Mouse (Mus musculus) frontal cortex, postnatal 14 days (tissue): ENCODE data around the gene Asb2.

Source experiments
- DNase-seq, 2 experiments: peaks; one replicate each; pipeline ENCODE4 v3.0.0; 2022; ENCODE audit warnings: low spot score in 2 of 2

Gene Asb2

GRCm38 (mm10) chr12:103273732-103274131, 82.1 kb downstream of the Asb2 start:
- DNase-seq: no peak

- DNase-seq: no peak
Observed at GRCm38 (mm10) chr12:103273051-103273450, 82.8 kb downstream of the Asb2 start.

- no peak for DNase-seq
Observed at GRCm38 (mm10) chr12:103272176-103272575, 83.6 kb downstream of the Asb2 start.
